25 mouse cellular contexts compared by ENCODE assay signal in genomic region chr15:64007060-64007914, GRCm38 (mm10). TPM values are rescaled to one million over a fixed set of nuclear protein-coding genes. Genes with fewer than 3 reads are reported as not detected.
DNase-seq lines count a peak whose midpoint lies in the region; ATAC-seq and TF ChIP-seq lines count a peak whose summit lies in the region.
"Had no signal": no experiment of that assay in that cellular context is flagged by ENCODE, and none has a peak within 500 bp of the region (broad histone marks: within the 10 kb centered on the region; RNA-seq: fewer than 3 reads in every experiment).

No protein-coding gene starts in this region.

- H3K36me3 ChIP-seq in kidney, embryonic 15.5 days = no peaks in the 10 kb centered on the region
- no peaks in the 10 kb centered on the region for H3K36me3 ChIP-seq in lung, postnatal 0 days (ENCODE audit: insufficient read depth, low read length)
- H3K36me3 ChIP-seq: intestine, embryonic 15.5 days; limb, embryonic 15.5 days; neural tube, embryonic 12.5 days had no signal

- no peak overlapping the region for H3K9ac ChIP-seq in kidney, embryonic 15.5 days
- no peak overlapping the region for H3K9ac ChIP-seq in lung, postnatal 0 days (replicated peaks; ENCODE audit: low read depth)
- H3K9ac ChIP-seq: forebrain, postnatal 0 days; hindbrain, embryonic 14.5 days; intestine, embryonic 15.5 days; limb, embryonic 15.5 days; neural tube, embryonic 12.5 days had no signal

- no peak for TF ChIP-seq EP300 in lung, postnatal 0 days (IDR thresholded peaks at IDR 0.05)

- ATAC-seq in kidney, embryonic 15.5 days (replicated peaks; ENCODE audit: low FRiP score) = peak; percentile 68
- no peak for ATAC-seq in lung, postnatal 0 days
- ATAC-seq in megakaryocyte, adult 5-6 weeks (ENCODE audit: poor library complexity, severe bottlenecking) = peak; percentile 58
- ATAC-seq: forebrain, postnatal 0 days; intestine, embryonic 15.5 days had no signal

- no peaks in the 10 kb centered on the region for H3K27me3 ChIP-seq in kidney, embryonic 15.5 days
- H3K27me3 ChIP-seq in lung, postnatal 0 days (replicated peaks; ENCODE audit: insufficient read depth, low read length) = no peaks in the 10 kb centered on the region
- H3K27me3 ChIP-seq: intestine, embryonic 15.5 days; limb, embryonic 15.5 days; neural tube, embryonic 12.5 days had no signal

- H3K4me2 ChIP-seq in kidney, embryonic 15.5 days = no peak overlapping the region
- H3K4me2 ChIP-seq in lung, postnatal 0 days (replicated peaks; ENCODE audit: low read depth, low read length) = no peak overlapping the region
- H3K4me2 ChIP-seq: hindbrain, embryonic 14.5 days; intestine, embryonic 15.5 days; limb, embryonic 15.5 days; neural tube, embryonic 12.5 days had no signal

- H3K4me3 ChIP-seq in kidney, embryonic 15.5 days (replicated peaks) = no peak overlapping the region
- H3K4me3 ChIP-seq in lung, postnatal 0 days (ENCODE audit: low read depth, low read length) = no peak overlapping the region
- H3K4me3 ChIP-seq: intestine, embryonic 15.5 days; limb, embryonic 15.5 days; neural tube, embryonic 12.5 days had no signal

- TF ChIP-seq CTCF in lung, postnatal 0 days (IDR thresholded peaks at IDR 0.05) = 0 out of 2 replicates have a peak, but pooled peaks have one; percentile 7

- H3K9me3 ChIP-seq in kidney, embryonic 15.5 days (replicated peaks) = no peaks in the 10 kb centered on the region
- H3K9me3 ChIP-seq in lung, postnatal 0 days (ENCODE audit: low read length) = no peaks in the 10 kb centered on the region
- H3K9me3 ChIP-seq: intestine, embryonic 15.5 days; limb, embryonic 15.5 days; neural tube, embryonic 12.5 days had no signal

- DNase-seq in heart, adult 11 months = peak; percentile 64
- no peak for DNase-seq in heart, adult 8-10 months (ENCODE audit: low spot score)
- no peak for DNase-seq in kidney, postnatal 36 days
- no peak for DNase-seq in lung, postnatal 0 days (ENCODE audit: low spot score)
- no peak for DNase-seq in lung, postnatal 36 days
- no peak for DNase-seq in adrenal gland, adult 2 months
- DNase-seq: cerebellum, adult 11-12 months; cerebellum, postnatal 10 days; forebrain, postnatal 0 days; gastrocnemius, postnatal 14 days; heart, postnatal 36 days; kidney, adult 8-10 months; lung, adult 18-20 months; lung, postnatal 14 days; midbrain, embryonic 14.5 days; retina, postnatal 1 day; right cerebral cortex, postnatal 25 days; spleen, adult 18-20 months; thymus, postnatal 14 days had no signal

- H3K27ac ChIP-seq in kidney, embryonic 15.5 days = no peak overlapping the region
- H3K27ac ChIP-seq in lung, postnatal 0 days (ENCODE audit: low read length) = no peak overlapping the region
- H3K27ac ChIP-seq: hindbrain, embryonic 14.5 days; intestine, embryonic 15.5 days; limb, embryonic 15.5 days; neural tube, embryonic 12.5 days had no signal

- WGBS in kidney, embryonic 15.5 days = 58% methylated on average over 9 of the region's 9 CpGs
- 67% methylated on average over 9 of the region's 9 CpGs for WGBS in lung, postnatal 0 days

- peaks cover 18% of the 10 kb centered on the region; the same call in 1 of the 2 replicates for H3K4me1 ChIP-seq in kidney, embryonic 15.5 days
- H3K4me1 ChIP-seq in lung, postnatal 0 days (ENCODE audit: insufficient read depth, low read depth, low read length) = no peaks in the 10 kb centered on the region
- H3K4me1 ChIP-seq: intestine, embryonic 15.5 days; limb, embryonic 15.5 days had no signal

RNA-seq across cellular contexts. Expression of gene Fam49b, which starts 53.0 kb away (rescaled TPM):
- total RNA-seq in heart, adult 8-10 months (2022) = 10 to 100 TPM; 18.1 to 26.6 (median 22.1) TPM
- polyA plus RNA-seq in kidney, embryonic 15.5 days (2015; fragmentation: Nextera tagmentation; extraction: Ambion mirVana) = 56.5 and 61.0 TPM in 2 replicates
- 45.8 and 48.1 TPM in 2 replicates for polyA plus RNA-seq in lung, postnatal 0 days (2015; fragmentation: Nextera tagmentation; extraction: Ambion mirVana)
- 730 and 796 TPM in 2 replicates for total RNA-seq in megakaryocyte, adult 5-6 weeks (2015)
- 481 and 508 TPM in 2 replicates for total RNA-seq in megakaryocyte, adult 5-6 weeks (2017)
- 10 to 100 TPM; 33.2 to 38.3 TPM for total RNA-seq in adrenal gland, adult 2 months (2021)
- polyA plus RNA-seq in adrenal gland, adult 2 months (2012; rRNA removed) = 7.5 and 22.1 TPM in 2 replicates

Comparison
In these comparisons a context has a peak if more than half of its experiments do, and no peak if none do; other contexts are left out.
1. RNA of gene Fam49b, which starts 53.0 kb away (total RNA-seq): 481 to 796 TPM in megakaryocyte, adult 5-6 weeks; 33.2 to 38.3 TPM in adrenal gland, adult 2 months and 18.1 to 26.6 TPM in heart, adult 8-10 months; every median in the first group is over 10 times any median in the second.